Mouse (Mus musculus) neural tube, embryonic 11.5 days (tissue): ENCODE data around the gene Piga. TPM values are rescaled to one million over a fixed set of nuclear protein-coding genes. Genes with fewer than 3 reads are reported as not detected.

Experiments used
- polyA plus RNA-seq: library from polyadenylated mRNA; unstranded; fragments of >200 nt; fragmentation: Nextera tagmentation; extraction: Ambion mirVana; gene quantifications from 2 replicates; pipeline ENCODE4 v1.2.1, GENCODE M21; 2014

Gene Piga
- polyA plus RNA-seq, 1 experiment from 2014 or later = 15.5 TPM

Other genes with a start within 250 kb of the Piga start
- gene Bmx, start 161.6 kb upstream of the Piga start, polyA plus RNA-seq = 0.17 and 0.66 TPM in 2 replicates
- 4.6 and 5.3 TPM in 2 replicates for gene Pir, start 150.4 kb upstream of the Piga start, polyA plus RNA-seq
- gene Vegfd, start 46.4 kb upstream of the Piga start, polyA plus RNA-seq = 1.1 and 1.2 TPM in 2 replicates
- not detected in 2 replicates for gene Asb11, start 17.2 kb downstream of the Piga start, polyA plus RNA-seq
- 0.35 and 0.48 TPM in 2 replicates for gene Asb9, start 86.5 kb downstream of the Piga start, polyA plus RNA-seq